In the genomic region with DNA sequence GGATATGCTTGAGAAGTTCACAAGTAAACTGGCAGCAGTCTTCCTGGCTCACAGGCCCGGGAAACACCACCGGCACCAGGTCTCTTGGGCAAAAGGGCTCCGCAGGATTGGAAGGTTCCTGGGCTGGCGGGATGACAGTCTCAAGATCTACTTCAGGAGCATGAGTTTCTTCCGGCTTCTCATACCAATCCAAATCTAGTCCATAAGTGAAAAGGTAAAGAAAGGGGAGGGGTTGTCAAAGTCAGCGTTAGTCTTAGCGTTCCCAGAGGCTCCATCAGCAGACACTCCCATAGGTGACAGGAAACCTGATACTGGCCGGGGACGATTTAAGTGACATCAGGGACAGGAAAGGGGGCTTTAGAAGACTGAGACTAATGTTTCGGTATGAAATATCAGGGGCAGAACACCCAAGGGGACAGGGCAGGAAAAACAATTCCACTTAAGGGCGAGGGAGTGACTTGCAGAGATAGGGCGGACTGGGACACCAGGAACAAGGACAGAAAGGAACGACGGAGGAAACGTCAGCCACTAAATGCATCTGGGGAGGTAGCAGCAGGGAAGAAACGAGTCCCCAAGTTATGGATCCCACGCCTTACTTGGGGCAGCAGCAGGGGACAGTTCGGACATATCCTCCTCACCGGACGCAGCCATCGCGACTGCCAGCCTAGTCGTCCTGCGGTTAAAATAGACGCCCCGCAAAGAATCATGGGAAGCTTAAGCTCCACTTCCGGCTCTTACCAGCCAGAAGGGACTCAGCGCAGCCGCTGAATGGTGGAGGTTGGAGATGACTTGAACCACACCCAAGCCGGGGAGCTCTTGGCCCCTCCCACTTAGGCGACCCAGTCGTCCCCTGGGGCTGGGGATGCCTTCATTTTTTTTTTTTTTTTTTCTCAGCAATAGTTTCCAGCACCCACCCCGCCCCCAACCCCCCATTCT, we compare ENCODE assay signal across 8 mouse cellular contexts. TPM values are rescaled to one million over a fixed set of nuclear protein-coding genes. Genes with fewer than 3 reads are reported as not detected.
DNase-seq lines count a peak whose midpoint lies in the region; ATAC-seq lines count a peak whose summit lies in the region.

A gene (minus strand): TSS at position 707 of the 936 bp plus-strand sequence.

- H3K27me3 ChIP-seq in hindbrain, embryonic 13.5 days = no peaks in the 10 kb centered on the region

- H3K36me3 ChIP-seq in hindbrain, embryonic 13.5 days = peaks cover 8% of the 10 kb centered on the region

- 8% methylated on average over 33 of the region's 33 CpGs for whole genome bisulfite sequencing in hindbrain, embryonic 13.5 days

- H3K9ac ChIP-seq in hindbrain, embryonic 13.5 days = peak within 1 kb of the TSS; percentile 81

- peak within 1 kb of the TSS; percentile 81 for H3K4me2 ChIP-seq in hindbrain, embryonic 13.5 days

- peak; percentile 97 for DNase-seq in R1 (ENCODE audit: low read depth, low spot score)
- DNase-seq in cerebellum, postnatal 14 days = peak; percentile 87 to 88
- DNase-seq in frontal cortex, postnatal 14 days (ENCODE audit: low spot score in 2 of 2) = peak; percentile 80 to 84
- DNase-seq in layer of hippocampus, postnatal 36 days = peak; percentile 81 to 84
- DNase-seq in lung, postnatal 36 days = peak; percentile 97
- peak; percentile 93 for DNase-seq in right cerebral cortex, adult 18-20 months
- DNase-seq in urinary bladder, postnatal 10 days (ENCODE audit: low spot score) = peak; percentile 43

- H3K9me3 ChIP-seq in hindbrain, embryonic 13.5 days = no peaks in the 10 kb centered on the region

- peak; percentile 90 for ATAC-seq in hindbrain, embryonic 13.5 days (ENCODE audit: low FRiP score)

- peaks cover 17% of the 10 kb centered on the region for H3K4me1 ChIP-seq in hindbrain, embryonic 13.5 days (replicated peaks)

- H3K4me3 ChIP-seq in hindbrain, embryonic 13.5 days = peak within 1 kb of the TSS; percentile 61

- peak within 1 kb of the TSS; percentile 61; the same call in 1 of the 2 replicates for H3K27ac ChIP-seq in hindbrain, embryonic 13.5 days

RNA-seq across cellular contexts. Expression of the gene that starts here (rescaled TPM):
- 27.5 and 28.4 TPM in 2 replicates for polyA plus RNA-seq in hindbrain, embryonic 13.5 days (2015; fragmentation: Nextera tagmentation; extraction: Ambion mirVana)
- 10 to 100 TPM in 1 of 2 experiments, 1 to 10 TPM in 1; 10.0 to 10.4 TPM for total RNA-seq in layer of hippocampus, postnatal 36 days (2021)

Comparison
In these comparisons a context has a peak if more than half of its experiments do, and no peak if none do; other contexts are left out.
1. Peak in every context shown above with its lines: DNase-seq, ATAC-seq, H3K4me3 ChIP-seq and H3K27ac ChIP-seq.
2. DNase-seq: peak in every context shown above with its lines; median percentile 97 in R1; 97 in lung, postnatal 36 days; 93 in right cerebral cortex, adult 18-20 months; 88 in cerebellum, postnatal 14 days; 82 in layer of hippocampus, postnatal 36 days; 82 in frontal cortex, postnatal 14 days; 43 in urinary bladder, postnatal 10 days.